Mouse (Mus musculus) erythroblast, embryonic 14.5 days (primary cell): Measurements from ENCODE around the gene 2310034G01Rik.

ENCODE experiments used
- GATA1 ChIP-seq: IDR thresholded peaks from 2 replicates; pipeline ENCODE4 v1.6.1; 2012; ENCODE audit warnings: low read length, inconsistent platforms, mixed read lengths
- TAL1 ChIP-seq: IDR thresholded peaks from 3 replicates; pipeline ENCODE4 v1.6.1; 2012; ENCODE audit warnings: low read length, inconsistent platforms, mixed read lengths

DNA sequence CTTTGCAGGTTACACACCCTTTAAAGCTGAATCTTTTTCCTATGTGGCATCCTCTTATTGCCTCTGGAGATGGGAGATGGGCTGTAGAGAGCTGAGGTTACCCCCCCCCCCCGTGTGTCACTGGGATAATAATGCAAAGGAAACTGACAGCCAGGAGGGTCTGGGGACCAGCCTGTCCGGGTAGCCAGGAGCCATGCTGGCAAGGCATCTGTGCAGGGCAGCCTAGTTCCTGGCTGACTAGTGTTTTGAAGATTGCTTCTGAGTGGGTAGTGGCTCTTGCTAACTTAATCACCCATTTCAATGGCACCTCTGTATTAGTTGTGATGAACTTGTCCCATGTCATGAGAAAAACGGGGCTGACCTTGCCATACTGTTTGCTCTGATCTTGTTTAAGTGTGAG is 48.3 kb upstream of the 2310034G01Rik start:
- TF ChIP-seq TAL1 (no peak), GATA1 (no peak)
